Mouse (Mus musculus) MEL (cell line): Measurements from ENCODE around the gene Morf4l1.

Source experiments
- CTCF ChIP-seq, 3 experiments: IDR thresholded peaks in 2 of 3; conservative IDR thresholded peaks in 1 of 3; 2 replicates each; pipeline ENCODE4 v1.5.1; 2011 to 2012; ENCODE audit warnings: low read length in 3 of 3, low read depth in 2 of 3, mild to moderate bottlenecking in 2 of 3, improper control_type of control experiment in 1 of 3, inconsistent platforms in 1 of 3, mixed read lengths in 1 of 3, moderate library complexity in 1 of 3; ENCODE audit not compliant: control insufficient read depth in 1 of 3, insufficient read depth in 1 of 3, poor library complexity in 1 of 3, severe bottlenecking in 1 of 3
- EP300 ChIP-seq, 2 experiments: IDR thresholded peaks; 2 replicates each; pipeline ENCODE4 v1.6.1; 2011; ENCODE audit warnings: improper control_type of control experiment in 2 of 2, low read length in 2 of 2, low read depth in 1 of 2, mild to moderate bottlenecking in 1 of 2
- MAX ChIP-seq: IDR thresholded peaks from 2 replicates; pipeline ENCODE4 v1.6.1; 2011; ENCODE audit warnings: low read length, improper control_type of control experiment
- RCOR1 ChIP-seq: IDR thresholded peaks from 2 replicates; pipeline ENCODE4 v1.6.1; 2012; ENCODE audit warnings: low read depth, mild to moderate bottlenecking, inconsistent platforms, low read length, improper control_type of control experiment
- ZKSCAN1 ChIP-seq: IDR thresholded peaks from 2 replicates; pipeline ENCODE4 v1.6.1; 2012; ENCODE audit warnings: low read depth, mild to moderate bottlenecking, inconsistent platforms, low read length, improper control_type of control experiment, moderate library complexity

DNA sequence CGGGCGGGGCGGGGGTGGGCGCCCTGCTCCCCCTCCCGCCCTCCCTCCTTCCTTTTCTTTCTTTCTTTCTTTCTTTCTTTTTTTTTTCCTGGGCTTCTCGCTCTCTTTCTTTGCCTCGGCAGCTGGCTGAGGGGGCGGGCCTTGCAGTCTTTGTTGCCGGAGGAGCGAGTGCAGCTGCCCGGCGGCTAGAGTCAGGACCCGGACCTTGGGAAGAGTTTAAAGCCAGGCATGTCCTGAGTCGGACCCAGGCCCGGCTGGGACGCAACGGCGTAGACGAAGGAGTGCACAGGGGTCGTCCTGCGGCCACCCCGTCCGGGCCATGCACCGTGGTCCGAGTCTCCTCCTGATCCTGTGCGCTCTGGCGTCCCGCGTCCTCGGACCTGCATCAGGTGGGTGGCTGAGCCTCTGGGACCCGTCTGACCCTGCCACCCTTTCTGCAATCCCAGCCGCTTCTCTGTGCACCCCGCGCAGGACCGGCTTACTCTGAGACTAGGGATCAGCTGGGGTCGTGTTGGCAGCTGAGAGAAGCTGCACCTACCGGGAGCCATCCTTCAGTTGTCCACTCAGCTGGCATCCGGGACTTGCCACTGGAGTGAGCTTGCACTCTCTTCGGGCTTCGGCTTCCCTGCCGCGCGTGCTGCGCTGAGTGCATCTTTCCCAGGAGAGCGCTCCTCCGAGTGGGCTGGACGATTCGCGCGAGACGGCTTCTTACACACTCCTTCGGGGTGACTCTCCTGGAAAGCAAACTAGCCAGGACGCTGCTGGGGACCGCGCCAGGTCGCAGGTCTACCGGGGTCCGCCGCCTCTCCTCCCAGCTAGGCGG is 48.6 kb upstream of the Morf4l1 start, which contains the start of gene Adamts7:
- TF ChIP-seq EP300 (IDR thresholded peaks at IDR 0.05; ENCODE audit: low read depth in 1 of 2, low read length in 2 of 2) (no peak), CTCF (IDR thresholded peaks at IDR 0.05 in 2 of 3, conservative IDR thresholded peaks at IDR 0.05 in 1 of 3; ENCODE audit: control insufficient read depth in 1 of 3, insufficient read depth in 1 of 3, low read depth in 2 of 3, low read length in 3 of 3, poor library complexity in 1 of 3, severe bottlenecking in 1 of 3) (no peak), MAX (no peak), RCOR1 (no peak), ZKSCAN1 (no peak)
